Mouse (Mus musculus) mesoderm, embryonic 11.5 days (tissue): ENCODE results near the gene Soga3.

Experiments used
- DNase-seq: peaks from one replicate; pipeline ENCODE4 v3.0.0-alpha.2; 2012; ENCODE audit warnings: low read depth, low spot score

Gene Soga3

GRCm38 (mm10) chr10:29143566-29144335 is at the start of gene Soga3:
Soga3 (plus strand) TSS chr10:29143839.
- DNase-seq: peak; percentile 83

GRCm38 (mm10) chr10:29106962-29107361 is 36.7 kb upstream of the Soga3 start:
- DNase-seq: peak; percentile 39

GRCm38 (mm10) chr10:29142556-29143105 is 1.0 kb upstream of the Soga3 start:
- peak; percentile 29 for DNase-seq

DNA sequence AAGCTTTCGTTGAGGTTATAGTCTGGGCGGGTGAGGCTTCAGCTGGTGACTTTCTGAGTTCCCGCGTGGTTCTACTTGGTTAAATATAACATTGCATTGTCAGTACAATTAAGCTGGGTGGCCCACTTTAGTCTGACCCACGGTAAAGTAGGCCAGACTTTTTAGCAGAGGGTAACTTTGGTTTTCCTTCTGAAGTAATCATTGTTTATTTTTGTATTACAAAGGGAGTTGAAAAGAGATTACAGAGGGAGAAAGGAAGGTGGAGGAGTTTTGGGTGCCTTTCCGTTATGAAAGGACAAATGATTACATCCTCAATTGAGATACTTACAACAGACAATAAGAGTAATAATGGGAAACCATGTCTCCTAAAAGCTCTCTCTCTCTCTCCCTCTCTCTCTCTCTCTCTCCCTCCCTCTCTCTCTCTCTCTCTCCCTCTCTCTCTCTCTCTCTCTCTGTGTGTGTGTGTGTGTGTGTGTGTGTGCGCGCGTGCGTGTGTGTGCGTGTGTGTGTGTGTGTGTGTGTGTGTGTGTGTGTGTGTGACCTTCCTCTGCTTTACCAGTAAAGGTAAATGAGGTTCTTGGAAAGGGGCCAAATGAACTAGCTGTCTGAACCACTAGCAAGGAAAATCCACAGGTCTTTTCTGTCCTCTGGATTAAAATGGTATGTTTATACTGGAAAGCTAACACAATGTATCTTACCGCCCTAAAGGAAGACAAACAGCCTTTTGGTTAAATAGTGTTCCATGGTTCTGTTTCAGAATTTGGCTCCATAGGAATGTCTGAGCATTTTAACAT is 1.2 kb downstream of the Soga3 start:
- DNase-seq: no peak

DNA sequence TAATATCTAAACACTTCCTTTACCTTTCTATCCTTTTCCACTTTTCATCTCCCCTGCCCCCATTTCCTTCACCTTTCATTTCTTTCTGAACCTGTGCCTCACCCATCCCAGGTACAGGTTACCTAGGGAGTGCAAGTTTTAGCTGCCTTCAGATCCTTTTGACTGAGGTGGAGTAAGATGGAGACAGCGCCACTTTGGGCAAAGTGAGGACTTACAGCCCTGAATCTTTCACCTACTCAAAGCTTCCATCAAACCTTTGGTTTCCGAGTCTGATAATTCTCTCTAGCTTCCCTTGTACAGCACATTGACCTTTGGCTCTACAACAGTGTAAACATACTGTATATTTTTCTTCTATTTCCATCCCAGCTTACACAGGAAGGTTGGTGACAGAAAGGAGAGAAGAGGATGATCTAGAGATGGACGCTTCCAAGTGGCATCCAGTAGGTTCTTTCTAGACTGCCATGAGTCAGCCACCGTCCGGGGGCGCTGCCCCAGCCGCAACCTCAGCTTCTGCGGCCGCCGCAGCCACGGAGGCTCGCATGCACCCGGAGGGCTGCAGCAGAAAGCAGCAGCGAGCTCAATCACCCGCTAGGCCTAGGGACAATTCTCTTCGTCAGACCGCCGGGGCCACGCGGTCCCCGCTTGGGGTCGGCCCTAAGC is 2.7 kb downstream of the Soga3 start:
- no peak for DNase-seq

- peak; percentile 84 for DNase-seq
Measured at GRCm38 (mm10) chr10:29146858-29147640, 3.4 kb downstream of the Soga3 start.

DNA sequence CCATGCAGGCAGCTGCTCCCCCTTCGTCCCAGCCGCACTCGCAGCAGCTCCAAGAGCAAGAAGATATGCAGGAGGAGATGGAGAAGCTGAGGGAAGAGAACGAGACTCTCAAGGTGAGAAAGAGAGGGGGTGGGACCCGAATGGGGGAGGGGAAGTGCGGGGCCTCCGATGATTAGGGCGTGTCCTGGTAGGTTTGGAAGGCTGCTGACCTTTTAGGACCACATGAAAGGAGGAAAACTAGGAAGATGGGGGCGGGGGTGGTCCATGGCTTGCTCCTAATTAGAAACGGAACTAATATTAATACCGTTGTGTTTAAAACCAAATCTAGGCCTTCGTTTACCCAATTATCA is 4.0 kb downstream of the Soga3 start:
- no peak for DNase-seq

GRCm38 (mm10) chr10:29148076-29148475 is 4.4 kb downstream of the Soga3 start:
- no peak for DNase-seq

- no peak for DNase-seq
Measured at GRCm38 (mm10) chr10:29155304-29155703, 11.7 kb downstream of the Soga3 start.

GRCm38 (mm10) chr10:29161664-29162063 is 18.0 kb downstream of the Soga3 start:
- DNase-seq: no peak

- no peak for DNase-seq
Measured at GRCm38 (mm10) chr10:29173778-29174177, 30.1 kb downstream of the Soga3 start.

DNA sequence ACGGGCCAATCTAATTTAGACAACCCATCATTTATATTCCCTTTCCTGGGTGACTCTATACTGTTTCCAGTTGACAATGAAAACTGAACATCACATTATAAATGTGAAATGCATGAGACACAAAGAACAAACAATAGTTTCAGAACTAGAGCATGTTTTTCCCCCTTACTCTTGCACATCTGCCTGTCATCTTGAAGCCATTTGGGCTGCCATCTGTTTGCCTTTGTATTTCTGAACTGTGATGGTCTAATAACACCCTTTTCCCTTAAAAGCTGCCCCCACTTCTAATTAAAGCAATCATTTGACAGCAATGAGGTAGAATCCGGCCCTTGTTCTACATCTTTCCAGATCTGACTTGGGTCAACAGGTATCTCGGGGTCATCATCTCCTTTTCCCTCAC is 32.0 kb downstream of the Soga3 start:
- DNase-seq: no peak

DNA sequence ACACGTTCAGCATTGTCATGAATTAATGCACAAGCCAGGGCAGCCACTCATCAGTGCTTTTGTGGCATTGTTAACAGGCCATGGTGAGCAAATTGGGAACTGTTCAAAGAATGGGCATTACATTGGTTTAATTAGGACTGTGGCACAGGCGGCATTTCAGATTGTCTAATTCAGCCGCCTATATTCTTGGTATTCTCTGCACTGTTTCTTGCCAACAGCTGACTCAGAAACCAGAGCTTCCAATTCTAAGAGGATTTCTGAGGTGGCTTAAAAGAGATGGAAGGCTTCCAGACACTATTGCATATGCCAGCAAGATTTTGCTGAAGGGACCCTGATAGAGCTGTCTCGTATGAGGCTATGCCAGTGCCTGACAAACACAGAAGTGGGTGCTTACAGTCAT is 33.2 kb downstream of the Soga3 start:
- DNase-seq: no peak

GRCm38 (mm10) chr10:29178003-29178402 is 34.4 kb downstream of the Soga3 start:
- DNase-seq: no peak

DNA sequence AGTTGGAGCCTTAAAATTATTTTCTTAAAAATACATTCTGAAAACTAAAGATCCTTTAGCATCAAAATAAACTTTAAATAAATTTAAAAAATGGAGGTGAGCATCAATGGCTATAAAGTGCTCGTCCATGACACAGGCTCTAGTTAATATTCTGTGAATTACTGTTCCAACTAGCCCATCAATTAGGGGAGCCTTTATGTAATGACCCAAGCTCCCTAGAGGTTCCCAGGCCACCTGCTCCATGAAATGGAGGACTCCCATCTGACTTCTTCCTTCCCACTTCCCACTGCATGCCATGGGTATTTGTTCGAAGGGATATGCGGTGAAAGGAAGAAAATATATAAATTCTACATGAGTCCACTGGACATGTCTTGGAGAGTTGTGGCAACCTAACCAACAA is 36.6 kb downstream of the Soga3 start:
- peak; percentile 14 for DNase-seq

GRCm38 (mm10) chr10:29181046-29181445 is 37.4 kb downstream of the Soga3 start:
- DNase-seq: no peak

- DNase-seq: no peak
Measured at GRCm38 (mm10) chr10:29193769-29194168, 50.1 kb downstream of the Soga3 start.

DNA sequence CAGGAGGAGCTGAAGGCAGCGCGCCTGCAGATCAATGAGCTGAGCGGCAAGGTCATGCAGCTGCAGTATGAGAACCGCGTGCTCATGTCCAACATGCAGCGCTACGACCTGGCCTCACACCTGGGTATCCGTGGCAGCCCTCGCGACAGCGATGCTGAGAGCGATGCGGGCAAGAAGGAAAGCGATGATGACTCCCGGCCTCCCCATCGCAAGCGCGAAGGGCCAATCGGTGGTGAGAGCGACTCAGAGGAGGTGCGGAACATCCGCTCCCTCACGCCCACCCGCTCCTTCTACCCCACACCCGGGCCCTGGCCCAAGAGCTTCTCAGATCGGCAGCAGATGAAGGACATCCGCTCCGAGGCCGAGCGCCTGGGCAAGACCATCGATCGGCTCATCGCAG is 53.2 kb downstream of the Soga3 start:
- DNase-seq: no peak

DNA sequence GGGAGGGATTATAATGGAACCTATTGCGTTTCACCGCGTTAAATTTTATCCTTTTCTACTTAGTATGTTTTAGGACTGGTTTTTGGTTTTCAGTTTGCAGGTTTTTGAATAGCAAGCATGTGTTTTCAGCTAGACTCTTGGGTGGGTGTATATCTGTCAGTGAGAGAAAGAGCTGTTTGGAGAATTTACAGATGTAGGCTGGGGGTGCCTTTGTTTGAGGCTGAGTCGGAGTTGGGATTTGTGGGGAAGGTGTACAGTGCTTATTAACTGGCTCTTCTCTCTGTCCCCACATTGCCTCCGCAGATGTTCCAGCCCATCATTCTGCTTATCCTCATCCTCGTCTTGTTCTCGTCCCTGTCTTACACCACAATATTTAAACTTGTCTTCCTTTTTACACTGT is 55.0 kb downstream of the Soga3 start, which contains the start of gene Gm49353:
Gene Gm49353, plus strand, starts transcription at position 313 of the 400 bp plus-strand sequence.
- no peak for DNase-seq

DNA sequence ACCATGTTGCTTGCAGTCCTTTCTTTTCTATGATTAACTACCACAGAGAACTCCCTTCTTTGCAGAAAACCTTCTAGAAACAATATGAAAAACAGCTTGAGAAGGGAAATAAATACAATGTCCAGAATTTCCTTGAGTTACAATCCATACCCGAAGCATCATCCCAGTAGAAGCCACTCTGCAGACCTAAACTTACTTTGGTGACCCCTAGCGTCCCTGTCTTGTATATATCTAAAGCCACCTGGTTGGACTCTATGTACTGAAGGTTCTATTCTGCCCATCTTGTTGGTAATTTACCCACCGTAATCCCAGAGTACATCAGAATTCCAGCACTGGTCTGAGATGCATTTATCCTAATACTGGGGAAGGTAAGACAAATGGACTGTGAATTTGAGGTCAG is 56.2 kb downstream of the Soga3 start:
- DNase-seq: no peak

GRCm38 (mm10) chr10:29200609-29201008 is 57.0 kb downstream of the Soga3 start:
- DNase-seq: no peak
